In the genomic region with DNA sequence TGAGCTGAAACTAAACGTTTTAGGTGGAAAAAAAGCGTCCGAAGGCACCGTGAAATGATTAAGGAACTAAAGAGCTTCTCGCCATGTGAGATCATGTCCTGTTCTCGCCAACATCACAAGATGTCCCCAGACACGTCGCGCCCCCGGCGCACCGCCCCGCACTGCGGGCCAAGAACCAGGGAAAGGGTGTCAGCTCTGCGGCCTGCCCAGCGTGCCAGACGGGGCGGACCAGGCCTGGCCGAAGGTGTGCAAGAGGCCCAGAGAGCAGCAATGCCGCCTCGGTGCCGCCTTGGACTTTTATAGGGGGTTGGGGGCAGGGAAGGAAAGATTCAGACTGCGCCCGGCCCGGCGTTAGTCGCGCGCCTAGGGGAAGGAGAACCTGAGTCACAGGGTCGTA, we compare ENCODE assay signal across 10 mouse cellular contexts. TPM values are rescaled to one million over a fixed set of nuclear protein-coding genes. Genes with fewer than 3 reads are reported as not detected.
A peak's percentile ranks its signal among the peaks of the same experiment; 100 is the strongest.
DNase-seq lines count a peak whose midpoint lies in the region; ATAC-seq and TF ChIP-seq lines count a peak whose summit lies in the region.
"Had no signal": no experiment of that assay in that cellular context is flagged by ENCODE, and none has a peak within 500 bp of the region (broad histone marks: within the 10 kb centered on the region; RNA-seq: fewer than 3 reads in every experiment).

No protein-coding gene starts in this region.

- H3K9ac ChIP-seq in neural tube, embryonic 12.5 days, result no peak overlapping the region
- H3K9ac ChIP-seq: embryonic facial prominence, embryonic 12.5 days had no signal

- H3K4me2 ChIP-seq in neural tube, embryonic 12.5 days (replicated peaks), result peak overlapping the region; percentile 38
- H3K4me2 ChIP-seq: embryonic facial prominence, embryonic 12.5 days had no signal

- DNase-seq in kidney, adult 2 months, result peak; percentile 26
- DNase-seq in kidney, adult 11 months, result no peak
- DNase-seq in T-cell, adult 2 months (ENCODE audit: low spot score), result peak; percentile 13
- peak; percentile 63 for DNase-seq in embryonic facial prominence, embryonic 10.5 days (ENCODE audit: low spot score)
- no peak for DNase-seq in Muller cell, postnatal 12 days (ENCODE audit: inconsistent ontology term)
- DNase-seq in frontal cortex, postnatal 14 days (ENCODE audit: low spot score in 2 of 2), result no peak
- DNase-seq: right cerebral cortex, postnatal 14 days had no signal

- H3K4me3 ChIP-seq in kidney, adult 2 months (ENCODE audit: insufficient read depth, low read depth, low read length), result no peak overlapping the region
- 0 out of 2 replicates have a peak overlapping the region, but pooled peaks have one; percentile 12 for H3K4me3 ChIP-seq in embryonic facial prominence, embryonic 10.5 days
- 0 out of 2 replicates have a peak overlapping the region, but pooled peaks have one; percentile 9 for H3K4me3 ChIP-seq in neural tube, embryonic 12.5 days
- H3K4me3 ChIP-seq: embryonic facial prominence, embryonic 12.5 days had no signal

- no peaks in the 10 kb centered on the region for H3K9me3 ChIP-seq in embryonic facial prominence, embryonic 10.5 days
- H3K9me3 ChIP-seq in neural tube, embryonic 12.5 days, result no peaks in the 10 kb centered on the region
- H3K9me3 ChIP-seq: embryonic facial prominence, embryonic 12.5 days had no signal

- H3K27me3 ChIP-seq in kidney, adult 2 months (replicated peaks; ENCODE audit: control insufficient read depth, insufficient read depth, low read length), result peaks cover 18% of the 10 kb centered on the region
- peaks cover 100% of the 10 kb centered on the region for H3K27me3 ChIP-seq in embryonic facial prominence, embryonic 10.5 days (replicated peaks; ENCODE audit: low read depth, poor library complexity, severe bottlenecking)
- H3K27me3 ChIP-seq in neural tube, embryonic 12.5 days (replicated peaks), result peaks cover 97% of the 10 kb centered on the region

- no peaks in the 10 kb centered on the region for H3K36me3 ChIP-seq in kidney, adult 2 months (ENCODE audit: control insufficient read depth, insufficient read depth, low read length)
- no peaks in the 10 kb centered on the region for H3K36me3 ChIP-seq in embryonic facial prominence, embryonic 10.5 days (replicated peaks)
- no peaks in the 10 kb centered on the region for H3K36me3 ChIP-seq in neural tube, embryonic 12.5 days
- H3K36me3 ChIP-seq: embryonic facial prominence, embryonic 12.5 days had no signal

- no peak for ATAC-seq in neural tube, embryonic 12.5 days (ENCODE audit: low FRiP score, low read depth)

- H3K4me1 ChIP-seq in kidney, adult 2 months (ENCODE audit: control insufficient read depth, insufficient read depth, low read length), result no peaks in the 10 kb centered on the region
- peaks cover 31% of the 10 kb centered on the region for H3K4me1 ChIP-seq in embryonic facial prominence, embryonic 10.5 days
- peaks cover 18% of the 10 kb centered on the region for H3K4me1 ChIP-seq in neural tube, embryonic 12.5 days

- no peak for TF ChIP-seq POLR2A in kidney, adult 2 months (IDR thresholded peaks at IDR 0.05; ENCODE audit: low read depth, low read length)

- H3K27ac ChIP-seq in kidney, adult 2 months (ENCODE audit: insufficient read depth, low read depth, low read length), result no peak overlapping the region
- no peak overlapping the region for H3K27ac ChIP-seq in embryonic facial prominence, embryonic 10.5 days (replicated peaks)
- no peak overlapping the region for H3K27ac ChIP-seq in neural tube, embryonic 12.5 days
- H3K27ac ChIP-seq: embryonic facial prominence, embryonic 12.5 days had no signal

- no peak for TF ChIP-seq CTCF in kidney, adult 2 months (conservative IDR thresholded peaks at IDR 0.05; ENCODE audit: insufficient read depth, insufficient read length, low read depth, low read length)

- WGBS in kidney, adult 2 months, result 3% methylated on average over 30 of the region's 30 CpGs
- WGBS in embryonic facial prominence, embryonic 10.5 days, result under 1% methylated on average over 30 of the region's 30 CpGs
- under 1% methylated on average over 30 of the region's 30 CpGs for WGBS in neural tube, embryonic 12.5 days

RNA-seq across cellular contexts. Expression of a gene that starts 0.4 kb away (rescaled TPM):
- polyA plus RNA-seq in kidney, adult 2 months (2012; rRNA removed), result 0.10 and 3.4 TPM in 2 replicates
- polyA plus RNA-seq in embryonic facial prominence, embryonic 10.5 days (2016; fragmentation: Nextera tagmentation; extraction: Ambion mirVana), result 0.56 and 0.57 TPM in 2 replicates
- 2.4 and 3.3 TPM in 2 replicates for polyA plus RNA-seq in neural tube, embryonic 12.5 days (2016; fragmentation: Nextera tagmentation; extraction: Ambion mirVana)
- polyA plus RNA-seq: lung, embryonic 16.5 days had no signal

RNA-seq across cellular contexts. Expression of a gene that starts 45.0 kb away (rescaled TPM):
- 8.7 and 9.1 TPM in 2 replicates for polyA plus RNA-seq in kidney, adult 2 months (2012; rRNA removed)
- polyA plus RNA-seq in embryonic facial prominence, embryonic 10.5 days (2016; fragmentation: Nextera tagmentation; extraction: Ambion mirVana), result 20.0 and 22.2 TPM in 2 replicates
- polyA plus RNA-seq in neural tube, embryonic 12.5 days (2016; fragmentation: Nextera tagmentation; extraction: Ambion mirVana), result 28.2 and 34.9 TPM in 2 replicates

Comparison
In these comparisons a context has a peak if more than half of its experiments do, and no peak if none do; other contexts are left out.
1. DNase-seq: peak in kidney, adult 2 months (single experiment), T-cell, adult 2 months (single experiment) and embryonic facial prominence, embryonic 10.5 days (single experiment); none in kidney, adult 11 months (single experiment), Muller cell, postnatal 12 days (single experiment) and frontal cortex, postnatal 14 days (0 of 2).